Mouse (Mus musculus) cortical plate, adult 2 months (tissue): ENCODE measurements around the gene Foxf2. TPM values are rescaled to one million over a fixed set of nuclear protein-coding genes. Genes with fewer than 3 reads are reported as not detected.

Experiments
- H3K27ac ChIP-seq: fragments of 200-500 bp; 2 replicates; pipeline ENCODE4 v1.5.1; 2012; ENCODE audit warnings: low read length, control low read depth, inconsistent platforms; ENCODE audit not compliant: insufficient read depth
- H3K4me1 ChIP-seq: fragments of 200-500 bp; 2 replicates; pipeline ENCODE4 v1.6.1; 2011; ENCODE audit warnings: low read length; ENCODE audit not compliant: control insufficient read depth, insufficient read depth
- H3K4me3 ChIP-seq: fragments of 200-500 bp; 2 replicates; pipeline ENCODE4 v1.5.1; 2011; ENCODE audit warnings: mild to moderate bottlenecking, low read length, control low read depth; ENCODE audit not compliant: insufficient read depth
- CTCF ChIP-seq: fragments of 200-500 bp; IDR thresholded peaks from 2 replicates; pipeline ENCODE4 v1.5.1; 2011; ENCODE audit warnings: mild to moderate bottlenecking, control low read depth, low read length; ENCODE audit not compliant: insufficient read depth; ENCODE audit errors: extremely low read depth
- POLR2A ChIP-seq: fragments of 200-500 bp; IDR thresholded peaks from 2 replicates; pipeline ENCODE4 v1.6.1; 2011; ENCODE audit warnings: mild to moderate bottlenecking, low read length, control low read depth; ENCODE audit not compliant: insufficient read depth; ENCODE audit errors: extremely low read depth
- polyA plus RNA-seq: library from polyadenylated mRNA; depleted of rRNA; stranded (reverse); fragments of >200 nt; gene quantifications from 2 replicates; pipeline ENCODE4 v1.2.3, GENCODE M21; 2012; rRNA removed

The Foxf2 gene
- polyA plus RNA-seq, 1 experiment = 5.8 TPM

DNA sequence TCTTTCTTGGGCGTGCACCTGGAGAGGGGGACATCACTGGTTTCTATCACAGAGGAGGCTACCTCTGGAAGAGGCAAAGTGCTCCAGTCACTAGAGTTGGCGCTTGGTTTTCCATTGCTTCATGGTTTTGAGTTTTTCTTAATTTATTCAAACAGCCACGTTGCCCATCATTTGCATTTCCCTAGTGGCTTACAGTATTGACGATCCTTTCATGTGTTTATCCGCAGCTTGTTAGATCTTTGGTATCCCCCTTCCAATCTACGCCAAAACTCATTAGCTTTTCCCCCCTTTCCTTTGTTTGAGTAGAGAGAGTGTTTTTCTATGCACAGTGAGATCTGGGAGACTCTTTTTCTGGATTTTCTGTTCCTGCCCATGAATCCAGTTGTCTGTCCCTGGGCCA lies 39.8 kb downstream of the Foxf2 start:
- no peak overlapping the region for H3K27ac ChIP-seq
- no peak for TF ChIP-seq POLR2A
- TF ChIP-seq CTCF = no peak
- no peak overlapping the region for H3K4me3 ChIP-seq
- H3K4me1 ChIP-seq = no peaks in the 10 kb centered on the region

- Histone ChIP-seq H3K27ac (no peak overlapping the region), H3K4me1 (no peaks in the 10 kb centered on the region), H3K4me3 (no peak overlapping the region)
- TF ChIP-seq POLR2A (no peak), CTCF (no peak)
These were observed 42.4 kb downstream of the Foxf2 start for GRCm38 (mm10) chr13:31667919-31668524.

GRCm38 (mm10) chr13:31672093-31672492 lies 46.5 kb downstream of the Foxf2 start:
- no peak overlapping the region for H3K27ac ChIP-seq
- TF ChIP-seq POLR2A = no peak
- no peak for TF ChIP-seq CTCF
- no peak overlapping the region for H3K4me3 ChIP-seq
- no peaks in the 10 kb centered on the region for H3K4me1 ChIP-seq

Other genes starting within 250 kb of the Foxf2 start
- gene Foxq1, start 69.7 kb upstream of the Foxf2 start, polyA plus RNA-seq = 3.3 and 3.4 TPM in 2 replicates
- gene A530084C06Rik, start 66.5 kb upstream of the Foxf2 start, polyA plus RNA-seq = 0.44 and 0.61 TPM in 2 replicates
- 2.3 and 2.8 TPM in 2 replicates for gene Foxc1, start 180.8 kb downstream of the Foxf2 start, polyA plus RNA-seq